Comparison of ENCODE assay signal across 17 mouse cellular contexts in the genomic region with DNA sequence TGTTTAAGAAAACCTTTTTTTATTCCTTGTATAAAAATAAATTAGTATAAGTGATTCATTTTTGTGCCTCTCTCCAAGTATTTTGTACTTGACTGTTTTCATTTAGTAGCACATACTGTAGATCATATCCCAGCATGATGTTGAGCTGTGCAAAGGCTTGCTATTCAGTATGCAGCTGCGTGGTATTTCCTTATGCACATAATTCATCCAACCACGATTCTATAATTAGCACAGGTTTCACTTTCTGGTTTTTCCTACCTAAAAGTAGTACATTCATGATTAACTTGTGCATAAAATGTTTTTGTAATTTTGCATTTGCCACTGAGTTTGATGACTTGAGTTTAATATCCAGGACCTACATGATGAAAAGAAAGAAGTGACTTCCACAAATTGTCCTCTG.
"Had no signal": no experiment of that assay in that cellular context is flagged by ENCODE, and none has a peak within 500 bp of the region (broad histone marks: within the 10 kb centered on the region; RNA-seq: fewer than 3 reads in every experiment).

No protein-coding gene starts in this region.

- H3K9ac ChIP-seq: intestine, embryonic 15.5 days; kidney, embryonic 15.5 days; liver, embryonic 13.5 days had no signal

- H3K27me3 ChIP-seq: intestine, embryonic 15.5 days; kidney, embryonic 15.5 days; liver, embryonic 13.5 days had no signal

- DNase-seq: kidney, adult 11 months; kidney, adult 8-10 months; kidney, postnatal 25 days; layer of hippocampus, adult 9-11 months; liver, embryonic 13.5 days; lung, adult 2 months; lung, postnatal 14 days; lung, postnatal 4 days; midbrain, embryonic 14.5 days; right cerebral cortex, postnatal 25 days; thymus, adult 2 months; thymus, postnatal 14 days; thymus, postnatal 4 days had no signal

- H3K4me3 ChIP-seq: intestine, embryonic 15.5 days; kidney, embryonic 15.5 days; layer of hippocampus, adult 2 months; liver, embryonic 13.5 days had no signal

- H3K36me3 ChIP-seq: intestine, embryonic 15.5 days; kidney, embryonic 15.5 days; liver, embryonic 13.5 days had no signal

- H3K4me2 ChIP-seq: intestine, embryonic 15.5 days; kidney, embryonic 15.5 days; liver, embryonic 13.5 days; midbrain, embryonic 11.5 days had no signal

- H3K4me1 ChIP-seq: intestine, embryonic 15.5 days; kidney, embryonic 15.5 days; liver, embryonic 13.5 days had no signal

- ATAC-seq: intestine, embryonic 15.5 days had no signal

- H3K27ac ChIP-seq: intestine, embryonic 15.5 days; kidney, embryonic 15.5 days; layer of hippocampus, adult 2 months; liver, embryonic 13.5 days had no signal

- H3K9me3 ChIP-seq: intestine, embryonic 15.5 days; kidney, embryonic 15.5 days; liver, embryonic 13.5 days had no signal
